Mouse (Mus musculus) splenic B cell, adult 2 months (primary cell): ENCODE measurements around the gene Tspan11.

ENCODE experiments used
- DNase-seq: peaks from one replicate; pipeline ENCODE4 v3.0.0-alpha.2; 2011; ENCODE audit warnings: low read depth, low spot score
- H3K27me3 ChIP-seq: 2 replicates; pipeline ENCODE4 v1.6.1; 2012; ENCODE audit warnings: mild to moderate bottlenecking, low read length, moderate library complexity, mixed read lengths; ENCODE audit not compliant: control insufficient read depth, poor library complexity, insufficient read depth, severe bottlenecking
- H3K36me3 ChIP-seq: 2 replicates; pipeline ENCODE4 v1.6.1; 2012; ENCODE audit warnings: mild to moderate bottlenecking, low read length, moderate library complexity, mixed read lengths; ENCODE audit not compliant: control insufficient read depth, poor library complexity, insufficient read depth, severe bottlenecking

The Tspan11 gene

GRCm38 (mm10) chr6:127976695-127977094 is 89.3 kb downstream of the Tspan11 start:
- H3K27me3 ChIP-seq: no peaks in the 10 kb centered on the region
- H3K36me3 ChIP-seq: no peaks in the 10 kb centered on the region
- no peak for DNase-seq

- Histone ChIP-seq H3K36me3 (no peaks in the 10 kb centered on the region), H3K27me3 (no peaks in the 10 kb centered on the region)
- no peak for DNase-seq
Observed at GRCm38 (mm10) chr6:127978941-127979340, 91.6 kb downstream of the Tspan11 start.

- no peaks in the 10 kb centered on the region for H3K27me3 ChIP-seq
- no peaks in the 10 kb centered on the region for H3K36me3 ChIP-seq
- DNase-seq: no peak
Observed at GRCm38 (mm10) chr6:127979831-127980230, 92.4 kb downstream of the Tspan11 start.

GRCm38 (mm10) chr6:127980381-127981045 is 93.1 kb downstream of the Tspan11 start:
- no peaks in the 10 kb centered on the region for H3K36me3 ChIP-seq
- no peak for DNase-seq
- no peaks in the 10 kb centered on the region for H3K27me3 ChIP-seq

GRCm38 (mm10) chr6:127981176-127981575 is 93.8 kb downstream of the Tspan11 start:
- Histone ChIP-seq H3K27me3 (no peaks in the 10 kb centered on the region), H3K36me3 (no peaks in the 10 kb centered on the region)
- DNase-seq: no peak

GRCm38 (mm10) chr6:127986357-127986756 is 99.0 kb downstream of the Tspan11 start:
- Histone ChIP-seq H3K27me3 (no peaks in the 10 kb centered on the region), H3K36me3 (no peaks in the 10 kb centered on the region)
- DNase-seq: no peak

- no peaks in the 10 kb centered on the region for H3K27me3 ChIP-seq
- H3K36me3 ChIP-seq: no peaks in the 10 kb centered on the region
- no peak for DNase-seq
Observed at GRCm38 (mm10) chr6:127987374-127987773, 100.0 kb downstream of the Tspan11 start.

GRCm38 (mm10) chr6:127988944-127989494 is 101.6 kb downstream of the Tspan11 start:
- Histone ChIP-seq H3K36me3 (no peaks in the 10 kb centered on the region), H3K27me3 (no peaks in the 10 kb centered on the region)
- DNase-seq: no peak

- DNase-seq: no peak
- H3K27me3 ChIP-seq: no peaks in the 10 kb centered on the region
- H3K36me3 ChIP-seq: no peaks in the 10 kb centered on the region
Observed at GRCm38 (mm10) chr6:127989624-127990212, 102.3 kb downstream of the Tspan11 start.

- H3K36me3 ChIP-seq: no peaks in the 10 kb centered on the region
- no peak for DNase-seq
- H3K27me3 ChIP-seq: no peaks in the 10 kb centered on the region
Observed at GRCm38 (mm10) chr6:127991509-127992176, 104.3 kb downstream of the Tspan11 start.

GRCm38 (mm10) chr6:127992993-127993392 is 105.6 kb downstream of the Tspan11 start:
- no peaks in the 10 kb centered on the region for H3K36me3 ChIP-seq
- DNase-seq: no peak
- no peaks in the 10 kb centered on the region for H3K27me3 ChIP-seq

- Histone ChIP-seq H3K36me3 (no peaks in the 10 kb centered on the region), H3K27me3 (no peaks in the 10 kb centered on the region)
- no peak for DNase-seq
Observed at GRCm38 (mm10) chr6:127996928-127997327, 109.5 kb downstream of the Tspan11 start.

- DNase-seq: no peak
- Histone ChIP-seq H3K36me3 (no peaks in the 10 kb centered on the region), H3K27me3 (no peaks in the 10 kb centered on the region)
Observed at GRCm38 (mm10) chr6:127999118-127999517, 111.7 kb downstream of the Tspan11 start.

- no peaks in the 10 kb centered on the region for H3K27me3 ChIP-seq
- H3K36me3 ChIP-seq: no peaks in the 10 kb centered on the region
- no peak for DNase-seq
Observed at GRCm38 (mm10) chr6:128000777-128001176, 113.4 kb downstream of the Tspan11 start.

GRCm38 (mm10) chr6:128001587-128001986 is 114.2 kb downstream of the Tspan11 start:
- DNase-seq: no peak
- H3K27me3 ChIP-seq: no peaks in the 10 kb centered on the region
- H3K36me3 ChIP-seq: no peaks in the 10 kb centered on the region
